Mouse (Mus musculus): ENCODE results near the gene Lpp. TPM values are rescaled to one million over a fixed set of nuclear protein-coding genes. Genes with fewer than 3 reads are reported as not detected.

The Lpp gene
- polyA plus RNA-seq, 1 experiment from 2014 or later: 79.2 TPM

GRCm38 (mm10) chr16:24603342-24603741 is 210.0 kb downstream of the Lpp start:
- ATAC-seq (replicated peaks; ENCODE audit: low FRiP score, low TSS enrichment, low read depth) (no peak), DNase-seq (ENCODE audit: low spot score) (no peak)
- Histone ChIP-seq H3K27me3 (replicated peaks; ENCODE audit: control insufficient read depth, insufficient read depth, low read length) (no peaks in the 10 kb centered on the region), H3K4me2 (ENCODE audit: low read length) (no peak overlapping the region), H3K36me3 (ENCODE audit: control insufficient read depth, insufficient read depth, low read length) (no peaks in the 10 kb centered on the region), H3K9ac (ENCODE audit: low read length) (no peak overlapping the region), H3K27ac (ENCODE audit: low read depth) (no peak overlapping the region), H3K4me3 (ENCODE audit: low read depth, low read length) (no peak overlapping the region), H3K9me3 (ENCODE audit: control insufficient read depth, low read length) (no peaks in the 10 kb centered on the region), H3K4me1 (replicated peaks; ENCODE audit: control insufficient read depth, insufficient read depth, low read length) (0 out of 2 replicates have a peak, but pooled peaks cover 6% of the 10 kb centered on the region)
- 86% methylated on average over 4 of the region's 4 CpGs for WGBS

- no peak for ATAC-seq (replicated peaks; ENCODE audit: low FRiP score, low TSS enrichment, low read depth)
- no peak overlapping the region for H3K4me2 ChIP-seq (ENCODE audit: low read length)
- DNase-seq (ENCODE audit: low spot score): no peak
These were observed 214.7 kb downstream of the Lpp start for GRCm38 (mm10) chr16:24607896-24608457.

GRCm38 (mm10) chr16:24619458-24619857 is 226.2 kb downstream of the Lpp start:
- no peak overlapping the region for H3K4me3 ChIP-seq (ENCODE audit: low read depth, low read length)
- 88% methylated on average over 6 of the region's 6 CpGs for WGBS
- H3K36me3 ChIP-seq (ENCODE audit: control insufficient read depth, insufficient read depth, low read length): no peaks in the 10 kb centered on the region
- no peak overlapping the region for H3K4me2 ChIP-seq (ENCODE audit: low read length)
- no peak overlapping the region for H3K9ac ChIP-seq (ENCODE audit: low read length)
- no peaks in the 10 kb centered on the region for H3K27me3 ChIP-seq (replicated peaks; ENCODE audit: control insufficient read depth, insufficient read depth, low read length)
- no peaks in the 10 kb centered on the region for H3K9me3 ChIP-seq (ENCODE audit: control insufficient read depth, low read length)
- H3K4me1 ChIP-seq (replicated peaks; ENCODE audit: control insufficient read depth, insufficient read depth, low read length): 0 out of 2 replicates have a peak, but pooled peaks cover 3% of the 10 kb centered on the region
- ATAC-seq (replicated peaks; ENCODE audit: low FRiP score, low TSS enrichment, low read depth) (no peak), DNase-seq (ENCODE audit: low spot score) (no peak)
- H3K27ac ChIP-seq (ENCODE audit: low read depth): no peak overlapping the region

More at GRCm38 (mm10) chr16:24607896-24608457, 214.7 kb downstream of the Lpp start:
- H3K36me3 ChIP-seq (ENCODE audit: control insufficient read depth, insufficient read depth, low read length): peaks cover 12% of the 10 kb centered on the region
- no peak overlapping the region for H3K9ac ChIP-seq (ENCODE audit: low read length)
- WGBS: 74% methylated on average over 8 of the region's 8 CpGs
- H3K4me1 ChIP-seq (replicated peaks; ENCODE audit: control insufficient read depth, insufficient read depth, low read length): 0 out of 2 replicates have a peak, but pooled peaks cover 6% of the 10 kb centered on the region
- H3K27me3 ChIP-seq (replicated peaks; ENCODE audit: control insufficient read depth, insufficient read depth, low read length): no peaks in the 10 kb centered on the region
- H3K27ac ChIP-seq (ENCODE audit: low read depth): 0 out of 2 replicates have a peak overlapping the region, but pooled peaks have one; percentile 3
- no peak overlapping the region for H3K4me3 ChIP-seq (ENCODE audit: low read depth, low read length)
- no peaks in the 10 kb centered on the region for H3K9me3 ChIP-seq (ENCODE audit: control insufficient read depth, low read length)

DNA sequence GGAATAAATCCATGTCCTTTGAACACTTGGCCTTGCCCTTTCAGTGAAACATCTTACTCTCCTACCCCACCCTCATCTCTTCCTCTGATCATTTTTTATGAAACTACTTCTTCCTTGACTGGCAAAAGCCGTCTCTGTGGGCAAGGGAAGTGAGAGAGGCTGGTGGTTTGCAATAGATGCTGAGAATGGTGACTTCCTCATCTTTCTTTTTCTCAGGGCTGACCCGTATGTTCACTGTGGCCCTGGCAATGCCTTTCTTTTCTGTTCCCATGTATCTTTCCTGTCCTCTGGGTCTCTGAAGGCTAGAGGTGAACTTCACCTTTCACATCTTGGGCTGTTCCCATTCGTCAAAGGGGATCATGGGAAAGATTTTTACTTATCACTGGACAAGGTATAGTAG is 226.7 kb downstream of the Lpp start:
- H3K4me2 ChIP-seq (ENCODE audit: low read length): no peak overlapping the region

DNA sequence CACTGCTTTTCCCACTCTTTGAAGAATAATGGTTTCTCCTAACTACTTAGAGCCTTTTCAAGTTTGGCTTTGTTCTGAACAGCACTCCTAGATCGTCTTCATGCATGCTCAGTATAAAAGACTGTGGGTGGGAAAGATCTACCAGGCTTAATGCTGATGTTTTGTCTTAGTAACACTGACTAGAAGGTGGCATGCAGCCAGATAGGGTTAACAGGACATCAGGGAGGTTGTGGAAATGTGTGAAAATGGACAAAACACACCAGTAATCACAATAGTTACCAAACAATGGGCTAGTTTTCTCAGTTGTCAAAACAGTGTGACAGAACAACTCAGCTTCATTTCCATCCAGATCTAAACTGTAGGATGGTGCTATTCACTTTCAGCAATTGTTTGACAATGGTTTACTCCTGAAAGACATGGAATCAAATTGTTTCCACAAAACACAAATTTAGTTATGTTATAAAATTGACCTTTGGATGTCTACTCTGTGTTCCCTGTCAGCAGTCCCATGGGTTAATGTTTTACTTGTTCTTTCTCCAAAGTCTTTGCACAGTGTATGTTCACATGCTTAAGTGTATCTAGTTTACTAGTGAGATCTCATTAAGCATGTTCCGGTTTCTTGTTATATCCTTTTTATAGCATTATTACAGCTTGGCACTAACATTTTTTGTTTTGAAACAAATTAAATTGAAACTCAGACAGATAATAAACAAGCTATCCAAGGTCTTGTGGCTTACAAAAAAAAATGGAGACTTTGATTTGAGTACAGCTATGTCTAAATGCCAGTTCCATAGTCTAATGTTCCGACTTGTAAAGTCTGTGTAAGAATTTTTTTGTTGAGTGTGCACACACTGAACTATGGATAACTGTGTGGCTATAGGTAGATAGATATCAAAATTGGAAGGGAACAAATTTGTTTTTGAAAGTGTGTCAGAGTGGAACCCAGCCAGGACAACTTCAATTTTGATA is 229.2 kb downstream of the Lpp start:
- Histone ChIP-seq H3K9me3 (ENCODE audit: control insufficient read depth, low read length) (no peaks in the 10 kb centered on the region), H3K36me3 (ENCODE audit: control insufficient read depth, insufficient read depth, low read length) (no peaks in the 10 kb centered on the region), H3K27ac (ENCODE audit: low read depth) (no peak overlapping the region), H3K27me3 (replicated peaks; ENCODE audit: control insufficient read depth, insufficient read depth, low read length) (no peaks in the 10 kb centered on the region), H3K4me1 (replicated peaks; ENCODE audit: control insufficient read depth, insufficient read depth, low read length) (0 out of 2 replicates have a peak, but pooled peaks cover 3% of the 10 kb centered on the region), H3K4me3 (ENCODE audit: low read depth, low read length) (no peak overlapping the region), H3K4me2 (ENCODE audit: low read length) (no peak overlapping the region), H3K9ac (ENCODE audit: low read length) (no peak overlapping the region)
- no peak for DNase-seq (ENCODE audit: low spot score)
- 78% methylated on average over 3 of the region's 3 CpGs for WGBS
- no peak for ATAC-seq (replicated peaks; ENCODE audit: low FRiP score, low TSS enrichment, low read depth)

More for the DNA sequence above, 226.7 kb downstream of the Lpp start:
- Histone ChIP-seq H3K9me3 (ENCODE audit: control insufficient read depth, low read length) (no peaks in the 10 kb centered on the region), H3K27ac (ENCODE audit: low read depth) (no peak overlapping the region), H3K36me3 (ENCODE audit: control insufficient read depth, insufficient read depth, low read length) (no peaks in the 10 kb centered on the region), H3K27me3 (replicated peaks; ENCODE audit: control insufficient read depth, insufficient read depth, low read length) (no peaks in the 10 kb centered on the region), H3K4me3 (ENCODE audit: low read depth, low read length) (no peak overlapping the region), H3K9ac (ENCODE audit: low read length) (no peak overlapping the region), H3K4me1 (replicated peaks; ENCODE audit: control insufficient read depth, insufficient read depth, low read length) (0 out of 2 replicates have a peak, but pooled peaks cover 3% of the 10 kb centered on the region)
- DNase-seq (ENCODE audit: low spot score) (no peak), ATAC-seq (replicated peaks; ENCODE audit: low FRiP score, low TSS enrichment, low read depth) (no peak)
- WGBS: 78% methylated on average over 3 of the region's 3 CpGs

- no peak for DNase-seq (ENCODE audit: low spot score)
These were observed 231.0 kb downstream of the Lpp start for GRCm38 (mm10) chr16:24624335-24624734.

GRCm38 (mm10) chr16:24625576-24625975 is 232.3 kb downstream of the Lpp start:
- Histone ChIP-seq H3K27ac (ENCODE audit: low read depth) (no peak overlapping the region), H3K4me3 (ENCODE audit: low read depth, low read length) (no peak overlapping the region), H3K27me3 (replicated peaks; ENCODE audit: control insufficient read depth, insufficient read depth, low read length) (no peaks in the 10 kb centered on the region), H3K9ac (ENCODE audit: low read length) (no peak overlapping the region), H3K4me1 (replicated peaks; ENCODE audit: control insufficient read depth, insufficient read depth, low read length) (0 out of 2 replicates have a peak, but pooled peaks cover 3% of the 10 kb centered on the region), H3K9me3 (ENCODE audit: control insufficient read depth, low read length) (no peaks in the 10 kb centered on the region), H3K36me3 (ENCODE audit: control insufficient read depth, insufficient read depth, low read length) (no peaks in the 10 kb centered on the region), H3K4me2 (ENCODE audit: low read length) (no peak overlapping the region)
- ATAC-seq (replicated peaks; ENCODE audit: low FRiP score, low TSS enrichment, low read depth) (no peak), DNase-seq (ENCODE audit: low spot score) (no peak)
- WGBS: 93% methylated on average over 5 of the region's 5 CpGs

More at GRCm38 (mm10) chr16:24624335-24624734, 231.0 kb downstream of the Lpp start:
- 33% methylated on average over 5 of the region's 5 CpGs for WGBS
- ATAC-seq (replicated peaks; ENCODE audit: low FRiP score, low TSS enrichment, low read depth): no peak
- Histone ChIP-seq H3K4me3 (ENCODE audit: low read depth, low read length) (no peak overlapping the region), H3K27ac (ENCODE audit: low read depth) (no peak overlapping the region), H3K27me3 (replicated peaks; ENCODE audit: control insufficient read depth, insufficient read depth, low read length) (no peaks in the 10 kb centered on the region), H3K36me3 (ENCODE audit: control insufficient read depth, insufficient read depth, low read length) (no peaks in the 10 kb centered on the region), H3K4me2 (ENCODE audit: low read length) (no peak overlapping the region), H3K4me1 (replicated peaks; ENCODE audit: control insufficient read depth, insufficient read depth, low read length) (0 out of 2 replicates have a peak, but pooled peaks cover 3% of the 10 kb centered on the region), H3K9ac (ENCODE audit: low read length) (no peak overlapping the region), H3K9me3 (ENCODE audit: control insufficient read depth, low read length) (no peaks in the 10 kb centered on the region)

- H3K27me3 ChIP-seq (replicated peaks; ENCODE audit: control insufficient read depth, insufficient read depth, low read length): no peaks in the 10 kb centered on the region
- ATAC-seq (replicated peaks; ENCODE audit: low FRiP score, low TSS enrichment, low read depth) (no peak), DNase-seq (ENCODE audit: low spot score) (no peak)
- no peaks in the 10 kb centered on the region for H3K9me3 ChIP-seq (ENCODE audit: control insufficient read depth, low read length)
- no peak overlapping the region for H3K4me3 ChIP-seq (ENCODE audit: low read depth, low read length)
- 86% methylated on average over 1 of the region's 1 CpGs for WGBS
- no peak overlapping the region for H3K4me2 ChIP-seq (ENCODE audit: low read length)
- no peaks in the 10 kb centered on the region for H3K36me3 ChIP-seq (ENCODE audit: control insufficient read depth, insufficient read depth, low read length)
- H3K27ac ChIP-seq (ENCODE audit: low read depth): no peak overlapping the region
- H3K9ac ChIP-seq (ENCODE audit: low read length): no peak overlapping the region
- 0 out of 2 replicates have a peak, but pooled peaks cover 3% of the 10 kb centered on the region for H3K4me1 ChIP-seq (replicated peaks; ENCODE audit: control insufficient read depth, insufficient read depth, low read length)
These were observed 235.5 kb downstream of the Lpp start for GRCm38 (mm10) chr16:24628779-24629178.

Measured in intestine, embryonic 14.5 days (tissue).